Mouse (Mus musculus): Measurements from ENCODE around the gene Gm20792. TPM values are rescaled to one million over a fixed set of nuclear protein-coding genes. Genes with fewer than 3 reads are reported as not detected.

Gene Gm20792
- not detected in 2 replicates for polyA plus RNA-seq (2012; rRNA removed; ENCODE audit: low replicate concordance)

GRCm38 (mm10) chrY:48311555-48311954 lies at the start of gene Gm20792:
Gene Gm20792, plus strand, starts transcription at chrY:48311855.

